Mouse (Mus musculus): ENCODE data around the gene Ssna1. TPM values are rescaled to one million over a fixed set of nuclear protein-coding genes. Genes with fewer than 3 reads are reported as not detected.
A peak's percentile ranks its signal among the peaks of the same experiment; 100 is the strongest.

The Ssna1 gene
- polyA plus RNA-seq, 1 experiment = 105 TPM

- TF ChIP-seq CTCF (IDR thresholded peaks at IDR 0.05; ENCODE audit: borderline replicate concordance, extremely low read depth, insufficient read depth, insufficient read length) (no peak), POLR2A (IDR thresholded peaks at IDR 0.05; ENCODE audit: borderline replicate concordance, extremely low read depth, insufficient read depth, insufficient read length, poor library complexity, severe bottlenecking) (no peak)
- no peak for DNase-seq (ENCODE audit: low read depth)
Measured at GRCm38 (mm10) chr2:25303931-25304656, 31.9 kb upstream of the Ssna1 start.

- DNase-seq (ENCODE audit: low read depth) = no peak
- TF ChIP-seq CTCF (IDR thresholded peaks at IDR 0.05; ENCODE audit: borderline replicate concordance, extremely low read depth, insufficient read depth, insufficient read length) = no peak
- no peak for TF ChIP-seq POLR2A (IDR thresholded peaks at IDR 0.05; ENCODE audit: borderline replicate concordance, extremely low read depth, insufficient read depth, insufficient read length, poor library complexity, severe bottlenecking)
Measured at GRCm38 (mm10) chr2:25303452-25303851, 31.2 kb upstream of the Ssna1 start.

DNA sequence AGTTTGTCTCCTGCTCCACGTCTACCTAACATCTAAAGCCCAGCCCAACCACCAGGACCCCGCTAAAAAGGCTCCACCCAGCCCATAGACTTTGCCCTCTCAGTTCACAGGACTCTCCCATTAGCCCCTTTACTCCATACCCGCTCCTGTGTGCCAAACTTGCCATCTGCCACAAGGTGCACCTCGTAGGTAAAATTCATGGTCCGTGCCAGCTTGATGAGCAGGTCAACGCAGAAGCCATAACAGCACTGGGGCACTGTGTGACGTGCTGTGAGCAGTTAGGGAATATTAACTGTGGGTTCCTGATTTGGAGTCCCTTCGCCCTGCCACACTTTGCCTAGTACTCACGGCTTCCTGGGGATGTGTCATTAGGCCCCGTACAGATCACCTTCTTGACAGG is 25.8 kb upstream of the Ssna1 start:
- TF ChIP-seq CTCF (IDR thresholded peaks at IDR 0.05; ENCODE audit: borderline replicate concordance, extremely low read depth, insufficient read depth, insufficient read length) (no peak), POLR2A (IDR thresholded peaks at IDR 0.05; ENCODE audit: borderline replicate concordance, extremely low read depth, insufficient read depth, insufficient read length, poor library complexity, severe bottlenecking) (no peak)
- DNase-seq (ENCODE audit: low read depth) = no peak

- DNase-seq (ENCODE audit: low read depth) = no peak
- TF ChIP-seq POLR2A (IDR thresholded peaks at IDR 0.05; ENCODE audit: borderline replicate concordance, extremely low read depth, insufficient read depth, insufficient read length, poor library complexity, severe bottlenecking) (no peak), CTCF (IDR thresholded peaks at IDR 0.05; ENCODE audit: borderline replicate concordance, extremely low read depth, insufficient read depth, insufficient read length) (no peak)
Measured at GRCm38 (mm10) chr2:25297093-25297492, 24.9 kb upstream of the Ssna1 start.

- DNase-seq (ENCODE audit: low read depth) = no peak
- TF ChIP-seq POLR2A (IDR thresholded peaks at IDR 0.05; ENCODE audit: borderline replicate concordance, extremely low read depth, insufficient read depth, insufficient read length, poor library complexity, severe bottlenecking) (no peak), CTCF (IDR thresholded peaks at IDR 0.05; ENCODE audit: borderline replicate concordance, extremely low read depth, insufficient read depth, insufficient read length) (no peak)
Measured at GRCm38 (mm10) chr2:25293706-25294105, 21.5 kb upstream of the Ssna1 start.

GRCm38 (mm10) chr2:25292856-25293255 is 20.6 kb upstream of the Ssna1 start:
- DNase-seq (ENCODE audit: low read depth) = peak; percentile 64
- no peak for TF ChIP-seq POLR2A (IDR thresholded peaks at IDR 0.05; ENCODE audit: borderline replicate concordance, extremely low read depth, insufficient read depth, insufficient read length, poor library complexity, severe bottlenecking)
- peak; percentile 87 for TF ChIP-seq CTCF (IDR thresholded peaks at IDR 0.05; ENCODE audit: borderline replicate concordance, extremely low read depth, insufficient read depth, insufficient read length)

- no peak for DNase-seq (ENCODE audit: low read depth)
- no peak for TF ChIP-seq POLR2A (IDR thresholded peaks at IDR 0.05; ENCODE audit: borderline replicate concordance, extremely low read depth, insufficient read depth, insufficient read length, poor library complexity, severe bottlenecking)
- no peak for TF ChIP-seq CTCF (IDR thresholded peaks at IDR 0.05; ENCODE audit: borderline replicate concordance, extremely low read depth, insufficient read depth, insufficient read length)
Measured at GRCm38 (mm10) chr2:25292054-25292544, 19.9 kb upstream of the Ssna1 start.

- no peak for DNase-seq (ENCODE audit: low read depth)
- TF ChIP-seq POLR2A (IDR thresholded peaks at IDR 0.05; ENCODE audit: borderline replicate concordance, extremely low read depth, insufficient read depth, insufficient read length, poor library complexity, severe bottlenecking) = no peak
- TF ChIP-seq CTCF (IDR thresholded peaks at IDR 0.05; ENCODE audit: borderline replicate concordance, extremely low read depth, insufficient read depth, insufficient read length) = no peak
Measured at GRCm38 (mm10) chr2:25291184-25292053, 19.2 kb upstream of the Ssna1 start.

- peak; percentile 39 for DNase-seq (ENCODE audit: low read depth)
- TF ChIP-seq POLR2A (IDR thresholded peaks at IDR 0.05; ENCODE audit: borderline replicate concordance, extremely low read depth, insufficient read depth, insufficient read length, poor library complexity, severe bottlenecking) = no peak
- no peak for TF ChIP-seq CTCF (IDR thresholded peaks at IDR 0.05; ENCODE audit: borderline replicate concordance, extremely low read depth, insufficient read depth, insufficient read length)
Measured at GRCm38 (mm10) chr2:25290816-25291130, 18.5 kb upstream of the Ssna1 start.

GRCm38 (mm10) chr2:25290101-25290815 is 18.0 kb upstream of the Ssna1 start:
- no peak for TF ChIP-seq CTCF (IDR thresholded peaks at IDR 0.05; ENCODE audit: borderline replicate concordance, extremely low read depth, insufficient read depth, insufficient read length)
- TF ChIP-seq POLR2A (IDR thresholded peaks at IDR 0.05; ENCODE audit: borderline replicate concordance, extremely low read depth, insufficient read depth, insufficient read length, poor library complexity, severe bottlenecking) = no peak
- DNase-seq (ENCODE audit: low read depth) = peak; percentile 63

GRCm38 (mm10) chr2:25289651-25290050 is 17.4 kb upstream of the Ssna1 start, which contains the start of gene Lrrc26:
TSS of gene Lrrc26 (plus strand) at chr2:25289915.
- no peak for TF ChIP-seq CTCF (IDR thresholded peaks at IDR 0.05; ENCODE audit: borderline replicate concordance, extremely low read depth, insufficient read depth, insufficient read length)
- no peak for TF ChIP-seq POLR2A (IDR thresholded peaks at IDR 0.05; ENCODE audit: borderline replicate concordance, extremely low read depth, insufficient read depth, insufficient read length, poor library complexity, severe bottlenecking)
- peak; percentile 53 for DNase-seq (ENCODE audit: low read depth)

Measured in brain, embryonic 14.5 days (tissue).